Mouse (Mus musculus): ENCODE results near the gene Gm12394.
"Not testable (repeated sequence)": the region's sequence is repeated elsewhere in the genome, so short reads cannot be mapped to it uniquely, and the experiment has no call there.

Gm12394 gene

GRCm38 (mm10) chr4:42870748-42871147 lies 14.2 kb upstream of the Gm12394 start:
- in situ Hi-C loops (cut with MboI; ENCODE audit: low pct_unique_long_range_greater_than_20kb in 1 of 2, low sequenced_read_pairs in 2 of 2, unreplicated experiment in 1 of 2) = loop anchor here in 1 of 2 experiments (5.0 kb wide), 1 partner anchor 92 kb away; no protein-coding TSS in a partner anchor

GRCm38 (mm10) chr4:42868193-42868592 lies 11.6 kb upstream of the Gm12394 start:
- in situ Hi-C loops (cut with MboI; ENCODE audit: low pct_unique_long_range_greater_than_20kb in 1 of 2, low sequenced_read_pairs in 2 of 2, unreplicated experiment in 1 of 2) = no loop called here

- in situ Hi-C loops (cut with MboI; ENCODE audit: low pct_unique_long_range_greater_than_20kb in 1 of 2, low sequenced_read_pairs in 2 of 2, unreplicated experiment in 1 of 2) = no loop called here
Measured at GRCm38 (mm10) chr4:42867390-42867789, 10.8 kb upstream of the Gm12394 start.

GRCm38 (mm10) chr4:42863487-42863886 lies 6.9 kb upstream of the Gm12394 start:
- in situ Hi-C loops (cut with MboI; ENCODE audit: low pct_unique_long_range_greater_than_20kb in 1 of 2, low sequenced_read_pairs in 2 of 2, unreplicated experiment in 1 of 2) = not testable (repeated sequence)

- in situ Hi-C loops (cut with MboI; ENCODE audit: low pct_unique_long_range_greater_than_20kb in 1 of 2, low sequenced_read_pairs in 2 of 2, unreplicated experiment in 1 of 2) = not testable (repeated sequence)
Measured at GRCm38 (mm10) chr4:42860483-42860882, 3.9 kb upstream of the Gm12394 start.

- in situ Hi-C loops (cut with MboI; ENCODE audit: low pct_unique_long_range_greater_than_20kb in 1 of 2, low sequenced_read_pairs in 2 of 2, unreplicated experiment in 1 of 2) = not testable (repeated sequence)
Measured at GRCm38 (mm10) chr4:42853788-42854187, 2.8 kb downstream of the Gm12394 start, which contains the start of gene Fam205a1. Gene Fam205a1, minus strand, starts transcription at chr4:42853888.

- in situ Hi-C loops (cut with MboI; ENCODE audit: low pct_unique_long_range_greater_than_20kb in 1 of 2, low sequenced_read_pairs in 2 of 2, unreplicated experiment in 1 of 2) = not testable (repeated sequence)
Measured at GRCm38 (mm10) chr4:42773893-42774292, 82.7 kb downstream of the Gm12394 start, which contains the start of gene Ccl21a. Gene Ccl21a, minus strand, starts transcription at chr4:42773993.

GRCm38 (mm10) chr4:42756477-42756876 lies 100.1 kb downstream of the Gm12394 start, which contains the start of gene Ccl19:
Gene Ccl19, minus strand, starts transcription at chr4:42756577.
- in situ Hi-C loops (cut with MboI; ENCODE audit: low pct_unique_long_range_greater_than_20kb in 1 of 2, low sequenced_read_pairs in 2 of 2, unreplicated experiment in 1 of 2) = not testable (repeated sequence)

GRCm38 (mm10) chr4:42735245-42735644 lies 121.3 kb downstream of the Gm12394 start, which contains the start of gene 4930578G10Rik:
Gene 4930578G10Rik, plus strand, starts transcription at chr4:42735545.
- in situ Hi-C loops (cut with MboI; ENCODE audit: low pct_unique_long_range_greater_than_20kb in 1 of 2, low sequenced_read_pairs in 2 of 2, unreplicated experiment in 1 of 2) = not testable (repeated sequence)

Data from mouse embryonic stem cell (cell line).